Mouse (Mus musculus) ovary, adult 18-20 months (tissue): Measurements from ENCODE around the gene Gzmc.
"Not testable (repeated sequence)": the region's sequence is repeated elsewhere in the genome, so short reads cannot be mapped to it uniquely, and the experiment has no call there.

Source experiments
- DNase-seq: peaks from one replicate; pipeline ENCODE4 v3.0.0; 2022; ENCODE audit warnings: low spot score, mixed read lengths

Gzmc gene

GRCm38 (mm10) chr14:56234556-56234955 lies at the start of gene Gzmc:
Gene Gzmc (minus strand): TSS chr14:56234656.
- DNase-seq = no peak

DNA sequence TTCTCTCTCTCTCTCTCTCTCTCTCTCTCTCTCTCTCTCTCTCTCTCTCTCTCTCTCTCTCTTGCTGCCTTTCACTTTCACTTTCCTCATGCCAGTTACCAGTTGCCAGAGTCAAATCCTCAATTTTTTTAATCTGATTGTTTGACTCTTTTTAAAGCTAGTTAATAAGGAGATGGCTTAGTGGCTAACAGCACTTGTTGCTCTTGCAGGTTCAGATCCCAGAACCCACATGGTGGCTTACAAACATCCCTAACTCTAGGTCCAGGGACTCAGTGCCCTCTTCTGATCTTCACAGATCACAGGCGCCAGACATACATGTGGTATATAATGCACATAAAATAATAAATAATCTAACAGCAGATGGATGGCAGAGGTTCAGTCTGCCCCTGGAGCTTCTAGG lies 49.4 kb upstream of the Gzmc start:
- DNase-seq = no peak

- no peak for DNase-seq
Measured at GRCm38 (mm10) chr14:56281090-56281489, 46.6 kb upstream of the Gzmc start.

- DNase-seq = not testable (repeated sequence)
Measured at GRCm38 (mm10) chr14:56278691-56279090, 44.2 kb upstream of the Gzmc start.

GRCm38 (mm10) chr14:56276096-56276495 lies 41.6 kb upstream of the Gzmc start:
- DNase-seq = not testable (repeated sequence)

GRCm38 (mm10) chr14:56266109-56266508 lies 31.7 kb upstream of the Gzmc start:
- no peak for DNase-seq

- no peak for DNase-seq
Measured at GRCm38 (mm10) chr14:56262153-56262552, 27.7 kb upstream of the Gzmc start, which contains the start of gene Gzmb. Gene Gzmb (minus strand): TSS chr14:56262260.

DNA sequence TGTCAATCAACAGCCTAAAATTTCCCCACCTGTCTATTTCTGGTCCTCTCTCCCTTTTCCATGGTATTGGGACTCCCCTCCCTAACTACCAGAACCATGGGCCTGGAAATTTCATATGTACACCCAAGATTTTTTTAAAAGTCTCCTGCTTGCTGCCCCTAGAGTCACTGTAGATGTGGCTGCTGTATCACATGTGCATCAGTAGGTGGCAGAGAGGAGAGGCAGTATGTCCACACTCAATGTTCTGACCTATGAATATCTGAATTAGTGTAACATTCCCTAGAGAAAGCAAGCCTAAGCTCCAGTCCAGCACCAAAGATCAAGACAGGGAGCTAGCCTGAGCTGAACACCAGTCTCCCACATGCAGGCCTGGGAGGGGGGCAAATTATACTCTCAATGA lies 6.0 kb upstream of the Gzmc start:
- DNase-seq = no peak

GRCm38 (mm10) chr14:56211317-56211716 lies 23.1 kb downstream of the Gzmc start, which contains the start of gene Gzmf:
Gene Gzmf (minus strand): TSS chr14:56211417.
- no peak for DNase-seq

DNA sequence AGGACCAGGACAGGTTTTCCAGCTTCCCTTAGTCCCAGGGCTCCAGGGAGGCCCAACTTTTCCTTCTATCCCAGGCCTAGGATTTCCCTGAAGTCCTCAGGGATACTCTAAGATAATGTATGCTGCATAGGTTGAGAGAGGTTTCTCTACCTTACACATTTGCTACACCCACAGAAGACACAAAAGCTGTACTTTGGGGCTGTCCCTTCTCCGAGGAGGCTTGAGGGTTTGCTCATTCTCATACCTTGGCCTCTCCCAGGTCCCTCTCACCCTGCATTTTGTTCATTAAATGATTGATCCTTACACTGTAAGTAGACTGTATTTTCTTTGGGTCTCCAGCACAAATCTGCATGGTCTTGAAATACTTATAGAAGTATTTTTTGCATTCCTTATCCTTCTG lies 28.8 kb downstream of the Gzmc start:
- no peak for DNase-seq

GRCm38 (mm10) chr14:56205021-56205420 lies 29.4 kb downstream of the Gzmc start:
- not testable (repeated sequence) for DNase-seq

- no peak for DNase-seq
Measured at GRCm38 (mm10) chr14:56203975-56204374, 30.5 kb downstream of the Gzmc start.

- no peak for DNase-seq
Measured at GRCm38 (mm10) chr14:56186946-56187345, 47.5 kb downstream of the Gzmc start.

DNA sequence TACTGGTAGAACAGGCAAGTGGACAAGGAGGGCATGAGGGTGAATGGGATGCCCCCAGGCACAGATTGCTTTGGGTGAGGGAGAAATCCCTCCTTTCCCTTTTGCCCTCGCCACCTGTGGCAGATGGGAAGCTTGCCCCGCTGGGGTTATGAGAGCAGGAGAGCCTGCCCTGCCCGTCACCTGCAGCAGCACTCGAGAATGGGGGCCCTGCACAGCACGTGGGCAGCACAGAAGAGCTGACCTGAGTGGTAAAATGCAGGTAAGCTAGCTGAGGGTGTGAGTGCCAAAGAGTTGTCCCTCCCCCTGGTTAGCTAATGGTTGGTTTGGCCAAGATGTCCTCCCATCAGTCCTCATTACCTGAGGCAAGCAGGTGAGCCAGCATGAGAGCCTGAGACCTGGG lies 47.9 kb downstream of the Gzmc start:
- DNase-seq = no peak
